Mouse (Mus musculus) limb, embryonic 14.5 days (tissue): ENCODE measurements at regions not wholly inside any gene's neighbourhood (a gene's known extent, or its start where the extent isn't known, plus 50 kb on each side); places are given as distances from the start of the nearest gene placed in this dataset.
"Not testable (repeated sequence)": the region's sequence is repeated elsewhere in the genome, so short reads cannot be mapped to it uniquely, and the experiment has no call there.

Experiments used
- ATAC-seq: fragments of 200-750 bp; cut with Nextera tagmentation; 2 replicates; pipeline ENCODE4 v1.8.0; 2017; ENCODE audit warnings: low read depth, moderate number of reproducible peaks, moderate TSS enrichment; ENCODE audit not compliant: low FRiP score
- DNase-seq: peaks from one replicate; pipeline ENCODE4 v3.0.0-alpha.2; 2015; ENCODE audit warnings: low spot score
- H3K27ac ChIP-seq: fragments of 300-500 bp; sonication (generic); replicated peaks from 2 replicates; pipeline ENCODE4 v1.5.1; 2014; ENCODE audit warnings: low read depth, mild to moderate bottlenecking, low read length, moderate library complexity, mixed read lengths
- H3K27me3 ChIP-seq: fragments of 300-500 bp; sonication (generic); 2 replicates; pipeline ENCODE4 v1.6.1; 2014; ENCODE audit warnings: low read length, mixed read lengths; ENCODE audit not compliant: control insufficient read depth, insufficient read depth
- H3K36me3 ChIP-seq: fragments of 300-500 bp; sonication (generic); 2 replicates; pipeline ENCODE4 v1.6.1; 2014; ENCODE audit warnings: mild to moderate bottlenecking, low read length, moderate library complexity, mixed read lengths; ENCODE audit not compliant: control insufficient read depth, insufficient read depth
- H3K4me1 ChIP-seq: fragments of 300-500 bp; sonication (generic); 2 replicates; pipeline ENCODE4 v1.6.1; 2014; ENCODE audit warnings: antibody characterized with exemption, low read length, mixed read lengths; ENCODE audit not compliant: control insufficient read depth, insufficient read depth
- H3K4me2 ChIP-seq: fragments of 300-500 bp; sonication (generic); replicated peaks from 2 replicates; pipeline ENCODE4 v1.6.1; 2014; ENCODE audit warnings: low read depth, mild to moderate bottlenecking, low read length, moderate library complexity; ENCODE audit not compliant: severe bottlenecking
- H3K4me3 ChIP-seq: fragments of 300-500 bp; sonication (generic); replicated peaks from 2 replicates; pipeline ENCODE4 v1.5.1; 2014; ENCODE audit warnings: low read length
- H3K9ac ChIP-seq: fragments of 300-500 bp; sonication (generic); 2 replicates; pipeline ENCODE4 v1.6.1; 2014; ENCODE audit warnings: mild to moderate bottlenecking, low read depth, low read length, moderate library complexity; ENCODE audit not compliant: severe bottlenecking
- H3K9me3 ChIP-seq: fragments of 300-500 bp; sonication (generic); 2 replicates; pipeline ENCODE4 v1.6.1; 2016; ENCODE audit warnings: low read length; ENCODE audit not compliant: control insufficient read depth
- POLR2A ChIP-seq: fragments of 200-500 bp; IDR thresholded peaks from 2 replicates; pipeline ENCODE4 v1.8.0; 2012; ENCODE audit warnings: inconsistent platforms, mild to moderate bottlenecking, moderate library complexity, borderline replicate concordance; ENCODE audit not compliant: insufficient read depth, insufficient read length; ENCODE audit errors: extremely low read depth
- WGBS: fragments of 180-500 bp; shearing (Covaris S2); extraction: QIAGEN DNeasy Blood & Tissue Kit; methylation state at CpG from one replicate; pipeline ENCODE4 v1.1.7; 2014; 5-methylcytosine and 5-hydroxymethylcytosine counted together

DNA sequence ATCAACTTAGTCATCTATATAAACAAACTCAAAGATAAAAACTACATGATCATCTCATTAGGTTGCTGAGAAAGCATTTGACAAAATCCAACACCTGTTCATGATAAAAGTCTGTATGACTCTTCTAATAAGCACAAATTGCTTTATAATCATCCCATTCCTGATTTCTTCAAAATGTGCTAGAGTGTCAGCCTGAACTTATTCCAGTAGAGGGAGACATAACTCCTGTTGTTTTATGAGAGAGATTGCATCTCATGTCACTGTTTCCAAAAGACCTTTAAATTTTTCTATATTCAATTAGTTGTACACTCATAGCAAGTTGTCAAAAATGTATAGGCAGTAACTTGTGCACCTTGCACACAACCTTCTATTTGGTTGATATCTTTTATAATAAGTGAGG, 96.0 kb upstream of the Tacstd2 start:
- Histone ChIP-seq H3K4me2 (no peak overlapping the region), H3K36me3 (no peaks in the 10 kb centered on the region), H3K4me1 (no peaks in the 10 kb centered on the region), H3K27ac (no peak overlapping the region), H3K9ac (no peak overlapping the region), H3K9me3 (no peaks in the 10 kb centered on the region), H3K27me3 (no peaks in the 10 kb centered on the region), H3K4me3 (no peak overlapping the region)
- TF ChIP-seq POLR2A: no peak
- ATAC-seq (no peak), DNase-seq (no peak)

DNA sequence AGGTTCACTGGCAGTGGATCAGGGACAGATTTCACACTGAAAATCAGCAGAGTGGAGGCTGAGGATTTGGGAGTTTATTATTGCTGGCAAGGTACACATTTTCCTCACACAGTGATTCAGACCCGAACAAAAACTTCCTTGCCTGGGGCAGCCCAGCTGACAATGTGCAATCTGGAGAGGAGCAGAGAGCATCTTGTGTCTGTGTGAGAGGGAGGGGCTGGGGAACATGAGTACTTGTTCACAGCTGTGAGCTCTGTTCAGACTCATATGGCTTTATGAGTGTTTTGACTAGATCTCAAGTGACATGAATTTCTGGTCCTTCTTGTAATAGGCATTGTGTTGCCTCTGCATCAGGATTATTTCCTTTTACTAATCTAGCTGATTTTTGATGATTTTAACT, 74.8 kb upstream of the Tacstd2 start:
- H3K27ac ChIP-seq: no peak overlapping the region
- ATAC-seq: no peak
- DNase-seq: no peak
- H3K36me3 ChIP-seq: no peaks in the 10 kb centered on the region
- H3K4me1 ChIP-seq: no peaks in the 10 kb centered on the region
- H3K4me2 ChIP-seq: no peak overlapping the region
- no peaks in the 10 kb centered on the region for H3K27me3 ChIP-seq
- H3K9ac ChIP-seq: no peak overlapping the region
- 56% methylated on average over 1 of the region's 1 CpGs for WGBS
- no peak overlapping the region for H3K4me3 ChIP-seq
- H3K9me3 ChIP-seq: no peaks in the 10 kb centered on the region
- TF ChIP-seq POLR2A: no peak

DNA sequence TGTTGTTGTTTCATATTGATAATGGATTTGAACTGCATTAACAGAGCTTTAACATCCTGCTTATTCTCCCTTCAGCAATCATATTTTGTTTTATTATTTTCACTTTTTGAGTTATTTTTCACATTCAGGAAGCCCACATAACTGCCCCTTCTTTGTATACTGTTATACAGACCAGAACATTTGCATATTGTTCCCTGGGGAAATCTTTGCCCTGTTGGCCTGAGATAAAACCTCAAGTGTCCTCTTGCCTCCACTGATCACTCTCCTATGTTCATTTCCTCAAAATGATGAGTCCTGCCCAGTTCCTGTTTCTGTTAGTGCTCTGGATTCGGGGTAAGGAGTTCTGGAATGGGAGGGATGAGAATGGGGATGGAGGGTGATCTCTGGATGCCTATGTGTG, 73.9 kb upstream of the Tacstd2 start:
- not testable (repeated sequence) for H3K4me1 ChIP-seq, DNase-seq, H3K36me3 ChIP-seq, H3K9me3 ChIP-seq, ATAC-seq, H3K27me3 ChIP-seq, H3K4me2 ChIP-seq, H3K27ac ChIP-seq, H3K9ac ChIP-seq, H3K4me3 ChIP-seq
- 45% methylated on average over 1 of the region's 1 CpGs for WGBS
